Mouse (Mus musculus): Measurements from ENCODE around the gene Mtx2. TPM values are rescaled to one million over a fixed set of nuclear protein-coding genes. Genes with fewer than 3 reads are reported as not detected.

The Mtx2 gene
- polyA plus RNA-seq, 1 experiment from 2014 or later, result 168 TPM

DNA sequence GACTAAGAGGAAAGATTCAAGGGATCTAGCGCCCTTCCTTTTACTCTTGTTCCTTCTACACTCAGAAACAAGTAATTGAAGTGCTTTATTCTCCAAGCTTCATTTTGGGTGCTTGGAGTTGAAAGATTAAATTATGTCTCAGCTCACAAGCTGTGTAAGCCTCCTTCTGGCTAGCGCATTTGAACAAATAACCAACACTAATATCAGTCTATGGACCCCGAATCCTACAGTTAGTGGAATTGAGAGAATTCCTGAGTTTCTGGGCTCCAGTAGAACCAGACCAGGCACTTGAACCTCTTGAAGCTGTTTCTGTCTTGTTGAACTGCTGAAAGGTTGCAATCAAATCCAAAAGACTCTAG lies 253 bp upstream of the Mtx2 start:
- no peak for TF ChIP-seq CTCF (IDR thresholded peaks at IDR 0.05; ENCODE audit: low read depth)
- ATAC-seq (replicated peaks; ENCODE audit: low FRiP score, low read depth) (no peak), DNase-seq (ENCODE audit: low spot score) (no peak)
- no peaks in the 10 kb centered on the region for H3K27me3 ChIP-seq (ENCODE audit: insufficient read depth, low read length)
- H3K4me2 ChIP-seq (ENCODE audit: low read length), result peak overlapping the region; percentile 75
- peak overlapping the region; percentile 97 for H3K9ac ChIP-seq (ENCODE audit: low read depth, low read length)
- H3K4me1 ChIP-seq (replicated peaks; ENCODE audit: insufficient read depth, low read length), result no peaks in the 10 kb centered on the region
- no peaks in the 10 kb centered on the region for H3K36me3 ChIP-seq (ENCODE audit: insufficient read depth, low read length)
- peak overlapping the region; percentile 98 for H3K4me3 ChIP-seq (replicated peaks; ENCODE audit: low read depth, low read length)
- H3K27ac ChIP-seq, result peak overlapping the region; percentile 96
- 59% methylated on average over 3 of the region's 3 CpGs for WGBS
- no peaks in the 10 kb centered on the region for H3K9me3 ChIP-seq (replicated peaks; ENCODE audit: low read length)

DNA sequence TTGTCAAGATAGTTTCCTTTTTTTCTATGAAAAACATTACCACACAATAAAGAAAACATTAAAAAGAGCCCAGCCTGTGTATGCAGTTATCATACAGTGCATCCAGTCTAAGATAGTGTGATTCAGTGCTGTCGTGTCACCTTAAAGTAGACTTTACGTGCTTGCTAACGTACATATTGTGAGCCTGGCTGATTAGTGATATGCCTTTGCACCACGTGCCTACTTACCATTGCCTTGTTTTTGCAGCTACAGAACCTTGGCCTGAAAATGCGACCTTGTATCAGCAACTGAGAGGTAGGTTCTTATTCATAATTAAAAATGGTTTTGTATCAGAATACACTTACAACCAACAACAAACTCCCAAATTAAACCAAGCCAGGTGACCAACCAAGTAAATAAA lies 21.4 kb downstream of the Mtx2 start:
- Histone ChIP-seq H3K9me3 (replicated peaks; ENCODE audit: low read length) (no peaks in the 10 kb centered on the region), H3K4me1 (replicated peaks; ENCODE audit: insufficient read depth, low read length) (no peaks in the 10 kb centered on the region), H3K4me3 (replicated peaks; ENCODE audit: low read depth, low read length) (no peak overlapping the region), H3K9ac (ENCODE audit: low read depth, low read length) (no peak overlapping the region), H3K4me2 (ENCODE audit: low read length) (no peak overlapping the region), H3K27me3 (ENCODE audit: insufficient read depth, low read length) (no peaks in the 10 kb centered on the region), H3K36me3 (ENCODE audit: insufficient read depth, low read length) (0 out of 2 replicates have a peak, but pooled peaks cover 2% of the 10 kb centered on the region), H3K27ac (no peak overlapping the region)
- no peak for TF ChIP-seq CTCF (IDR thresholded peaks at IDR 0.05; ENCODE audit: low read depth)
- 68% methylated on average over 5 of the region's 5 CpGs for WGBS
- ATAC-seq (replicated peaks; ENCODE audit: low FRiP score, low read depth) (no peak), DNase-seq (ENCODE audit: low spot score) (no peak)

DNA sequence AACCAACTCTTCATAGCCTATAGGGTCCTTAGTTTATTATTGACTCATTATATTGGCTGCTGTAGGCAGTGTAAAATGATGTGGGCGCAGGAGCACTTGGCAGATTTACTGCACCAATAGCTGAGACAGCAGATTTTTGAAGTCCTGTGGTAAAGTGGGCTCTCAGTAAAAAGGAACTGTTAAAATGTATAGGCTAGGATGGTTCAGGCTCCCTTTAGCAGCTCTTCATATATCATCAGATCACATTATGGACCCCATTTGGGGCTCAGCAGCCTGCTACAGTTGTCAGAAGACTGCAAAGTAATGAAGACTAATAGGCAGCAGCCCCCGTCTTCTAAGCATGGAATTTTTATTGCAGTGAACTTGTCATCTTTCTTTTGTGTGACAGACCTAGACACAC lies 21.9 kb downstream of the Mtx2 start:
- H3K4me3 ChIP-seq (replicated peaks; ENCODE audit: low read depth, low read length), result no peak overlapping the region
- no peak overlapping the region for H3K4me2 ChIP-seq (ENCODE audit: low read length)
- no peak overlapping the region for H3K27ac ChIP-seq
- no peaks in the 10 kb centered on the region for H3K4me1 ChIP-seq (replicated peaks; ENCODE audit: insufficient read depth, low read length)
- H3K27me3 ChIP-seq (ENCODE audit: insufficient read depth, low read length), result no peaks in the 10 kb centered on the region
- H3K9me3 ChIP-seq (replicated peaks; ENCODE audit: low read length), result no peaks in the 10 kb centered on the region
- H3K36me3 ChIP-seq (ENCODE audit: insufficient read depth, low read length), result 0 out of 2 replicates have a peak, but pooled peaks cover 2% of the 10 kb centered on the region
- DNase-seq (ENCODE audit: low spot score), result no peak
- no peak for ATAC-seq (replicated peaks; ENCODE audit: low FRiP score, low read depth)
- WGBS, result 47% methylated on average over 2 of the region's 2 CpGs
- no peak overlapping the region for H3K9ac ChIP-seq (ENCODE audit: low read depth, low read length)
- TF ChIP-seq CTCF (IDR thresholded peaks at IDR 0.05; ENCODE audit: low read depth), result no peak

DNA sequence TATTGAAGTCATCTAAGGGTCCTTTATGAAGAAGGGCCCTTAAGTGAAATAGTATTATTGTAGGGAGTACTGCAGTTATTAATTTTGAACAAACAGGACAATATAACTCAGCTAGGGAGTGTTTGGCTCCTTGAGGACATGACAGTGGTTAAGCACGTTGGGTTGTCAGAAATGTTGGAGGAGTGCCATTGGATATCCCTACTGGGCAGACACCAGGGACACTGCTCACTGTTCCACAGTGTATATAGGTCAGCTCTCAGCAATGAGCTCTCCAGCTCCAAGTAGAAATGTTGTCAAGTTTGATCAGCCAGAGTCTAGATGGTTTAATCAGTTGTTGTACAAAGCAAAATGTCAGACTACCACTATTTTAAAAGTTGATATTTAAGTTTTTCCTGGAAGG lies 24.4 kb downstream of the Mtx2 start:
- H3K9ac ChIP-seq (ENCODE audit: low read depth, low read length), result no peak overlapping the region
- H3K9me3 ChIP-seq (replicated peaks; ENCODE audit: low read length), result no peaks in the 10 kb centered on the region
- DNase-seq (ENCODE audit: low spot score) (no peak), ATAC-seq (replicated peaks; ENCODE audit: low FRiP score, low read depth) (no peak)
- 26% methylated on average over 1 of the region's 1 CpGs for WGBS
- 0 out of 2 replicates have a peak, but pooled peaks cover 2% of the 10 kb centered on the region for H3K36me3 ChIP-seq (ENCODE audit: insufficient read depth, low read length)
- H3K4me3 ChIP-seq (replicated peaks; ENCODE audit: low read depth, low read length), result no peak overlapping the region
- no peak for TF ChIP-seq CTCF (IDR thresholded peaks at IDR 0.05; ENCODE audit: low read depth)
- H3K4me2 ChIP-seq (ENCODE audit: low read length), result no peak overlapping the region
- no peak overlapping the region for H3K27ac ChIP-seq
- H3K4me1 ChIP-seq (replicated peaks; ENCODE audit: insufficient read depth, low read length), result no peaks in the 10 kb centered on the region
- no peaks in the 10 kb centered on the region for H3K27me3 ChIP-seq (ENCODE audit: insufficient read depth, low read length)

DNA sequence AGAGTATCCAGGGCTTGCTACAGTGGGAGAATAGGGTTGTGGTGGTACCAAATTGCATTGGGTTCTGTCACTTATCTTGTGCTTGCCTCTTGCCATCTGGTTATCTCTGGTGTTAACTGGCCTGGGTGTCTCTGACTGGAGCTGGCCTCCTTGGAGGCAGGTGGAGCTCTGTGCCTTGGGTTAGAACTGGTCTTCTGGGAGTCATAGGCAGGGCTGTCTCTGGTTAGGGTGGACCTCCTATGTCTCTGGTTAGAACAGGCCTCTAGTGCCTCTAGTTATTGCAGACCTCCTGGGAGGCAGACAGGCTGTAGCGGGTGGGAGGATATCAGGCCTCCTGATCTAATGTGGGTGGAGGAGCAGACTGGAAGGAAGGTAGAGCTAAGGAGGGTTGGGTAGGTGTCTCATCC lies 36.5 kb downstream of the Mtx2 start:
- Histone ChIP-seq H3K4me3 (replicated peaks; ENCODE audit: low read depth, low read length) (no peak overlapping the region), H3K9ac (ENCODE audit: low read depth, low read length) (no peak overlapping the region), H3K4me1 (replicated peaks; ENCODE audit: insufficient read depth, low read length) (no peaks in the 10 kb centered on the region), H3K27me3 (ENCODE audit: insufficient read depth, low read length) (no peaks in the 10 kb centered on the region), H3K4me2 (ENCODE audit: low read length) (no peak overlapping the region), H3K9me3 (replicated peaks; ENCODE audit: low read length) (no peaks in the 10 kb centered on the region), H3K27ac (no peak overlapping the region), H3K36me3 (ENCODE audit: insufficient read depth, low read length) (no peaks in the 10 kb centered on the region)
- ATAC-seq (replicated peaks; ENCODE audit: low FRiP score, low read depth), result no peak
- no peak for TF ChIP-seq CTCF (IDR thresholded peaks at IDR 0.05; ENCODE audit: low read depth)
- WGBS, result 100% methylated on average over 1 of the region's 1 CpGs
- no peak for DNase-seq (ENCODE audit: low spot score)

DNA sequence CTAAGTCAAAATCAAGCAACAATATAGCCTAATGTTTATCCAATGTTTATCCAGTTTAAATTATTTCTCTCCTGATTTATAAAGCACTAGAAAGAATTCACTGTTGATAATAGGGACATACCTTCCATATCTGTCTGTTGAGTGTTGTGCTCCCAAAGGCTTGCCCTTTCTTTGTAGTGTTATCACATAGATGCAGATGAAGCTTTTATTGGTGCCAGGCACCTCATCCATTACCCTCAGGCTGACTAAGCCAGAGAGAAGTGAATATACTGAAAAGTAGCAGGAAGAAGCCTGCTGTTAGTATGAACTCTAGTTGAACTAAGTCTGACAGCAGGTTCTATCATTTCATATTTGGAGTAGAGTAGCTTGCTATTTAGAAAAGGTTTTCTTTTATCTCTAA lies 39.8 kb downstream of the Mtx2 start:
- no peak for ATAC-seq (replicated peaks; ENCODE audit: low FRiP score, low read depth)
- no peak for DNase-seq (ENCODE audit: low spot score)
- H3K9ac ChIP-seq (ENCODE audit: low read depth, low read length), result no peak overlapping the region
- H3K4me3 ChIP-seq (replicated peaks; ENCODE audit: low read depth, low read length), result no peak overlapping the region
- H3K36me3 ChIP-seq (ENCODE audit: insufficient read depth, low read length), result no peaks in the 10 kb centered on the region
- H3K4me1 ChIP-seq (replicated peaks; ENCODE audit: insufficient read depth, low read length), result no peaks in the 10 kb centered on the region
- no peaks in the 10 kb centered on the region for H3K27me3 ChIP-seq (ENCODE audit: insufficient read depth, low read length)
- no peak for TF ChIP-seq CTCF (IDR thresholded peaks at IDR 0.05; ENCODE audit: low read depth)
- no peaks in the 10 kb centered on the region for H3K9me3 ChIP-seq (replicated peaks; ENCODE audit: low read length)
- no peak overlapping the region for H3K4me2 ChIP-seq (ENCODE audit: low read length)
- H3K27ac ChIP-seq, result no peak overlapping the region

DNA sequence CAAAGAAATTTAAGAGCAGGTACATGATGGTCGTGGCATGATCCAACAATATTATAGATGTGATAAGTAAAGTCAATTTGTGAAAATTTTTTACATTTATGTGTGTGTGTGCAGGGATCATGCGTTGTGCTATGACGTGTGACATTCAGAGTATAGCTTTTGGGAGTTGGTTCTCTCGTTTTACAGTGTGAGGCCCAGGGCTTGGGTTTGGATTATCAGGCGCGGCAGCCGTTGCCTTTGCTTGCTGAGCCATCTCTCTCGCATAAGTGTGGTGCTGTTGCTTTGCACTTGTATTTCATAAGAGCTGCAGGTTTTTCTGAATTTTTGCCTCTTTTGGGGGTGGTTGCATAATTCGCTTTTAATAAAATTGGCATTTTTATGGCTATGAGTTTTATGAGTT lies 48.4 kb downstream of the Mtx2 start:
- Histone ChIP-seq H3K36me3 (ENCODE audit: insufficient read depth, low read length) (0 out of 2 replicates have a peak, but pooled peaks cover 4% of the 10 kb centered on the region), H3K27ac (no peak overlapping the region), H3K9ac (ENCODE audit: low read depth, low read length) (no peak overlapping the region), H3K27me3 (ENCODE audit: insufficient read depth, low read length) (no peaks in the 10 kb centered on the region), H3K4me3 (replicated peaks; ENCODE audit: low read depth, low read length) (no peak overlapping the region), H3K9me3 (replicated peaks; ENCODE audit: low read length) (no peaks in the 10 kb centered on the region), H3K4me1 (replicated peaks; ENCODE audit: insufficient read depth, low read length) (no peaks in the 10 kb centered on the region), H3K4me2 (ENCODE audit: low read length) (no peak overlapping the region)
- no peak for DNase-seq (ENCODE audit: low spot score)
- WGBS, result 86% methylated on average over 9 of the region's 9 CpGs
- no peak for ATAC-seq (replicated peaks; ENCODE audit: low FRiP score, low read depth)
- TF ChIP-seq CTCF (IDR thresholded peaks at IDR 0.05; ENCODE audit: low read depth), result no peak
